Mouse (Mus musculus) naive thymus-derived CD4-positive, alpha-beta T cell, adult 2 months (primary cell): ENCODE results near the gene Runx1.

Source experiments
- DNase-seq: peaks from one replicate; pipeline ENCODE4 v3.0.0-alpha.2; 2011; ENCODE audit warnings: low read depth

Gene Runx1

DNA sequence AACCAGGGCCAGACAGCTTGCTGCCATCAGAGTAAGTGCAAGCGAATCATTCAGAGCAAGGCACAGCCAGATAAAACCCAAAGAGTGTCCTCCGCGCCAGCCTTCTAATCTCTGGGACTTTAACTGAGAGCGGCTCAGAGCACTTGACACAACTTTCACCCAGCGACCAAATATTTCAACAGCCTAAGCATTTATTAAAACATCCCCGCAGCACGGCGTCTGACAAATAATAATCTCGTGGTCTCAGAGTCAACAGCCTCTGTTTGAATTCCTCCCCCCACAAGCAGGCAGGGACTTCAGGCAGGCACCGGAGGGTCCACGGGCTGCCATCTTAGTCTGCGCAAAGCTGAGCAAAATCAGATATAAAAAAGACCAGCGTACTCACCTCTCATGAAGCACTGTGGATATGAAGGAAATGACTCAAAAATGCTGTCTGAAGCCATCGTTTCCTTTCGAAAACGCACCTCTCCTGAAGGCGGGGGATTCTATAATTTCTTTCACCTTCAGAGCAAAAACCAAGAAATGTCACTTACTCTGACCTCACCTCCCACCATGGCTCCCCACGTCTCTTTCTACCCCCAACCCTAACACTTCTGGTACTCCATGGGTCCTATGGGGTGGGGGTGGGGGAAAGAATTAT, 625 bp downstream of the Runx1 start:
- peak; percentile 83 for DNase-seq

DNA sequence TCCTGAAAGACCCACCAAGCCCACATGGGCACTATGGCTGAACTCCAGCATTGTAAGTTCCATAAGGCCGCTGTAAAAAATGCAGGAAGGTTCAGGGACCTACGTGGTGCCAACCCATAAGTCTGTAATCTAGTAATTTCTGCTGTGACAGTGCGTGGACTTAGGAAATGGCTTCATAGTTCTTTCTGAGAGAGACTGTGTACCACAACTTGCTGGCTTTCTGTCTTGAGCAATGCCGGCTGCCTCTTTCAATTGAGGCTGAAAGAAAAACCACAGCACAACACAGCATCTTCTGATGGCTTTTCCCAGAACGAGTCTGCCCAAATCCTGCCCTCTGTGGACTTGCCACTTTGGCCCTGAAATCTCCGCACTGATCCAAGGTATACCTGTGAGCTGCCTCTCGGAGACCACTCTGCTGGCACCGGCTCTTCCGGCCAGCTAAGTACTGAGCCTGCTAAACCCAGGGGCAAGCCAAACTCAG, 1.2 kb downstream of the Runx1 start:
- no peak for DNase-seq

DNA sequence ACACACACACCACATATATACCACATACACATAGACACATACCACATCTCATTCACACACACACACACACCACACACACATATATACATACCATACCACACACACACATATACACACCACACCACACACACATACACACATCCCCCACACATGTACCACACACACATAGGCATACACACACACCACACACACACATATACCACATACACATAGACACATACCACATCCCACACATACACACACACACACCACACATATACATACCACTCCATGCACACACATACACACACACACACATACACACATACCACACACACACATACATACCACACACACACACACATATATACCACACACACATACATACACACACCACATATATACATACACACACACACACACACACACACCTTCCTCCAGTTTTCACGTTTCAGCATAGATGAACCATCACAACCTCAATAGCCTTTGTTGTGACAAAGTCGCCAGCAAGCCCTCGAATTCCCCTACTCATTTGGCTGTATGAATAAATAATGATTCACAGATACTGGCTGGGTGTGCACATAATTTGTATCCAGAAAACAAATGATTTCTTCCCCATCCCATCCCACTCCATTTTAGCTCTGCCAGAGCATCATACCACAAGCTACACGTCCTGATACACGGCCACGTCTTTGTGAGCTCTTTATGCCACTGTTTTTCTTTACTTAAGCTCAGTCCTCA, 1.8 kb downstream of the Runx1 start:
- DNase-seq = peak; percentile 56

DNA sequence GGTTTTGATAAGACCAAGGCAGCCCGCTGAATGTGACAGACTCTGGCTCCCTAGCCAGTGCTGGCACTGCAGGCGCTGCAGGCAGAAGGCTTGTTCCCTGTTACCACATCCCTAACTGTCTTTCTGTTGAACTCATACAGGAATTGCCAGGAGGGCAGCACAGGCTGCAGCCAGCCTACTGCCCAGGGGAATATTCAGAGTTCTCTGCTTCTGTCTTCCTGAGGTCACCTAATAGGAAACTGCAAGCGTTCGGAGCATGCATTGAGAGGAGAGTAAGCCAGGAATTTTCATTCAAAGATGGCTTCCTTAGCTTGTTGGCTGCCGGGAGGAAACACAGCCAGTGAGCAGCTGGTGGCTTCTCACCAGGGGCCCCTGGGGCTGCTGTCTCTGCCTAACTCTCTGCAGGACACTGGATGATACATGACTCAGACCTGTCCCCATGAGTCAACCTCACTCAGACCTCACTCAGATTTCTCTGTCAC, 2.5 kb downstream of the Runx1 start:
- peak; percentile 40 for DNase-seq

DNA sequence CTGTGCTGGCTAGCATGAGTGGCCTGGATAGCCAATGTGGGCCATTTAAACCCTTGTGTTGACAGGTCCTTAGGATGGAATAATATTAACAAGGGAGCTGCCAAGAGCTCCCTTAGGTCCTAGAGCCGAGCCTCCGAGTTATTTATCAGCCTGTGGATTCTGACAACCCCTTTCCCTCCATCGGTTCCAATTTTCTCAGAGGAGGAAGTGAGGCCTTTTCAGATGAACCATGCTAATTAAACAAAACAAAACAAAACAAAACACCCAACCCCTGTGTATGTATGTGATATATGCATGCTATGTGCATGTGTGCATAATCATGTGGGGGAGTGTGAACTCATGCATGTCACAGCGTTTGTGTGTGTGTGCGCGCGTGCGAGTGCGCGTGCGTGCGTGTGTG, 3.3 kb downstream of the Runx1 start:
- no peak for DNase-seq

DNA sequence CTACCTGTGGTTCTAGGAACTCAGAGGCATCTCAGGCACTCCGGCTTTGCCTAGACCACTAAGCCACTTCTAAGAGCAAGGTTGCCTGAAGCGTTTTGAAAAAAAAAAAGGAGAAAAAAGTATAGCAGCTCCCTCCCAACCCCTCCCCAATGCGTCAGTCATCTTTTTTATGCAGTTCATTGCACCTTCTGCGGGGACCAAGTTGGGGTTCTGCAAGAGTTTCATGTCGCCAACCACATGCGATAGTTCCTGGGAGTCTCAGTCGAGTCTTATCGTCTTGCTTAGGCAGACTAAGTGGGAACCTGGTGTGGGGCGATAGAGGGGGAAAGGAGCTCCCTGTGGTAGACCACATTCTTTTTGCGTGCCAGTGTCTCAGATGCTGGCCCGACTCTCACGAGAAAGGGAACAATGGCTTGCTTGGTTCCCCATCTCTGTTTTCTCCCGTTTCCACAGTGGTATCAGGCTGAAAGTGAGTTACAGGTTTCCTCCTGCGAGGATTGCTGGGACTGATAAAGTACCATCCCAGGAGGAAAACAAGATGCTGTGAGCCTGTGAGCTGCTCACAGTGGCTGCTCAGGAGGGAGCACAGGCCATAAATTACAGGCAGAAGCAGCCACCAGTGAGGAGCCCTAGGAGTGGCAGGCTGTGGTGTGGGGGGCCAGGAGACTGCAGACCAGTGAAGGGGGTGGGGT, 3.9 kb downstream of the Runx1 start:
- DNase-seq = peak; percentile 90

DNA sequence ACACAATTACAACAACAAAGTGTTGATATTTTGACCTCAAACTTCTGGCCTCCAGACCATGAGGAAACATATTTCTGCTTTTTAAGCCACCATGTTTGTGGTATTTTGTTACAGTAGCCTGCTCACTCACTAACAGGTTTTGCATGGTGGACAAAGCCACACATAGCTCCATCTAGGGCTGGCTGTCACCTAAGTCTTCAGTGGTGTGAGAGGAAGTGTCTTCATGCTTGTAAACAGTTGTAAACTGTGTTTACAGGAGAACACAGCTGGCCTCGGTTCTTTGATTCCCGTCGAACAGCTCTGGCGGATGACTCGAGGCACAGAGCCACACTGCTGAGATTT, 4.4 kb downstream of the Runx1 start:
- no peak for DNase-seq

DNA sequence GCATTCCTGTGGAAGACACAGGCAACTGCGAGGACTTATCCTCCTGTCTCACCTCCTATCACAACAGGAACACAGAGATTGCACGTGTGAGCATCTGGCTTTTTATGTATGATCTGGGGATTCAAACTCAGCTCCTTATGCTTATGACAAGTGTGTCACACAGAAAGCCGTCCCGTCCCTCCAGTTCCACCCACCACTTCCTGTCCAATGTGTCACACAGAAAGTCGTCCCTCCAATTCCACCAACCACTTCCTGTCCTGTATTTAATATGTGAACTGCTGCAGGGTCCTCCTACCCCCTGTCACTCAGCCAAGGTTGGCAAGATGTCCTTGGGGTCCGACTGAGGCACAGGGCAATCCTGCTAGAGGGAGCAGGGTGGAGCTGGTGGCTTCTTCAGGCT, 5.5 kb downstream of the Runx1 start:
- DNase-seq = peak; percentile 60

DNA sequence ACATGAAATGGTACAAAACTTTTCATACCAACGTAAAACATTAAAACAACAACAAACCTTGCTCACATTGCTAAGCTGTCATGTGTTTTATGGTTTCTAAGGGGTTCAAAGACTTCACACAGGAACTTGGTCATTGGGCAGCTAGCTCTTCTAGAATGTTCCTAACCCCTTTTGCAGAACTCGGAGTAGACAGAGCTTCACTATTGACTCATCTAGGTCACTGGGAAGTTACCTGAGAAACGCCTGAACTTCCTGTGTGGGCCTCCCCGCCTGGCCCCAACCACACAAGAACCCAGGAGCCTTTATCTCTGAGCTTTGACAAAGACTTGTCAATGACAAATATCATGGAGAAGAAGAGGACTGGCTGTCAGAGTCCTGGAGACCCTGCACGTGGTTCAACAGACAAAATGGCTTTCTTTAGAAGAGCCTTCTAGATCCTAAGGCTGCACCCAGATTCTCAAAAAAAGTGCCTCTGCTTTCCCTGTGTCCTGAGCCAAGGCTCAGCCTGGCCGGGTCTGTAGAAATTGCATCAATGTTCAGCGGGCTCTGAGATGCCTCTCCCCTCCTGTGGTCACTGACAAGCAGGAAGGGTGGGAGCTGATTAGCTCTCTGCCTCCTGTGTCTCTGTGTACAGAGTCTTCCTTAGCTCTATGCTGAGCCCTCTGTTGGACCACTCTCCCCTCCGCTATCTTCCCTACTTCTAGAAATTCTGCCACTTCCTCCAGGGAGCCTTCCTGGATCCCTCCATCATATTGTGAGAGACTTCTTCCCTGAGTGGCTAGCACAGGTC, 7.3 kb downstream of the Runx1 start:
- DNase-seq = peak; percentile 87

DNA sequence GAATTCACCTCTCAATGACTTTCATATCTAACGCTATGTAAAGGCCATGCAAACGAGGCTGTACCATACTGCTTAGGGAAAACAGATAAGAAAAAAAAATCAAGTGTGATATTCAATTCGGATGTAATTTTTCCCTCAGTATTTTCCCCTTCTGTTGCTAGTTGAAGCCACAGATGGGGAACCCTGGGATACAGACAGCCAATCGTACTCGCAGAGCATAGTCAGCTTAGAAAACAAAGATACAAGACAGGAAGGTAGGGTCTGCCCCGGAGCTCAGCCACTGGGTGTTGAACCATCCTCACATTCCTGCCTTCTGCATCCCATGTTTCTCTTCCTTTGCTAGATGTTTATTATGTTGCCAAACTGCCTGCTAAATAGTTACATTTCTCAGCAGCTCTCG, 9.9 kb downstream of the Runx1 start:
- no peak for DNase-seq

DNA sequence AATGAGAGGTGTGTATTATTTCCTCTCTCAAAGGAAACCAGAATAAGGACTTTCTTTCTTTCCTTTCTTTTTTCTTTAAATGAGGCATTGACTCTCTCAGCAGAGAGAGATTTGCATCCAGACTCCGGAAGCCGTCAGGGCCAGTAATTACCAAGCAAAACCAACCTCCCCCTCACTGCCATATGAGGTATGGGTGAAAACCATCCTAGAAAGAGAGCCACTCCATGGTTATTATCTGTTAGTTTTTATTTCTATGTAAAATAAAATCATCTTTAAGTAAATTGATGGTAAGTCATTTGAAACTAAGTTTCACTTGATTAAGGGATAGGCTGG, 10.8 kb downstream of the Runx1 start:
- DNase-seq = no peak

DNA sequence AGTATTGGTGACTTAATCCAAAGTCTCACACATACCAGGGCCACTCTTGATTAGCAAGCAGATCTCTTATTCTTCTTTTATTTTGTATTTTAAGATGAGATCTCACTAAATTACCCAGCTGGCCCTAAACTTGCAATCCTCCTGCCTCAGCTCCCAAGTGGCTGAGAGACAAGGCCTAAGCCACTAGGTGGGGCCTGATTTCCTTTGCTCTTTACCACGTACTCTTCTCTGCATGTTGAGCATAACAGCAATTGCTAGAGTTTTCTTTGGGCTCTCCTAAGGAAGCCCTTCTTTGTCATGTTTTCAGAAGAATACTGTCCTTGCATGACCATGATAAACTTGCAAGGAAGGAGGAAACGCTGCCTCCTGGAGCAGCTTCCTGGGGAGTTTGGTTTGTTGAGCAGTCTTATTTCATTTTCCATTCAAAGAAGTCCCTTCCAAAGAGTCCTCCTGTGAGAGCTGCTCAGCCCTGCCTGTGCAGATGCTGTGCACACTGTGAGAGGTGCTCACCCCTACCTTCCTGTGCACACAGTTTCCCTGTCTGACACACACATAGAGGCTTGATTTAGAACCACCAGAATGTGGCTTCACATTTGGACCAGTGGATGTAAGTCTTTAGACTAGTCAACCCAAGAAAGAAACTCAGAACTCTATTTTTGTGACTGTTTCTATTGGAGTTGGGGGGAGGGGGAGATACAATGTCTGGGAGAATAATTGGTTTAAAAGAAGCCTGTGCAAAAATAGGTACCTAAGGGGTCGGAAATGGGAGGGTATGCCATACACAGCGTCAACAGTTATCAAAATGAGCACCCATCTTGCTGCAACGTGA, 11.4 kb downstream of the Runx1 start:
- DNase-seq = peak; percentile 66

DNA sequence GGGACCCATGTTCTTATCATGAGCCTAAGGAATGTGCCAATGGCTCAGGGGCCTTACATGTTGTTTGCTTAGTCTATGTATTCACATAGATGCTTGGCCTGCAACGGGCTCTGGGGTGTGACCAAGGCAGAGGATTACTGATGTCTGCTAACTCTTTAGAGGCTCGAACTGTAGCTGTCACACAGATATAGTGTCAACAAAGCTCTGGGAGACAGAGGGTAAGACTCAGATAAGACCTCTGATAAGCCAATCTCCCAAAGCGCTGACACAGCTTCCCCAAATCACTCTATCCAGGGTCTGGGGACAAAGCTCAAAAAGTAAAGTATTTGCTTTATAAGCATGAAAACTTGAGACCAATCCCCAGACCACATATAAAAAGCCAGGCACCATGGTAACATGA, 13.5 kb downstream of the Runx1 start:
- DNase-seq = no peak

DNA sequence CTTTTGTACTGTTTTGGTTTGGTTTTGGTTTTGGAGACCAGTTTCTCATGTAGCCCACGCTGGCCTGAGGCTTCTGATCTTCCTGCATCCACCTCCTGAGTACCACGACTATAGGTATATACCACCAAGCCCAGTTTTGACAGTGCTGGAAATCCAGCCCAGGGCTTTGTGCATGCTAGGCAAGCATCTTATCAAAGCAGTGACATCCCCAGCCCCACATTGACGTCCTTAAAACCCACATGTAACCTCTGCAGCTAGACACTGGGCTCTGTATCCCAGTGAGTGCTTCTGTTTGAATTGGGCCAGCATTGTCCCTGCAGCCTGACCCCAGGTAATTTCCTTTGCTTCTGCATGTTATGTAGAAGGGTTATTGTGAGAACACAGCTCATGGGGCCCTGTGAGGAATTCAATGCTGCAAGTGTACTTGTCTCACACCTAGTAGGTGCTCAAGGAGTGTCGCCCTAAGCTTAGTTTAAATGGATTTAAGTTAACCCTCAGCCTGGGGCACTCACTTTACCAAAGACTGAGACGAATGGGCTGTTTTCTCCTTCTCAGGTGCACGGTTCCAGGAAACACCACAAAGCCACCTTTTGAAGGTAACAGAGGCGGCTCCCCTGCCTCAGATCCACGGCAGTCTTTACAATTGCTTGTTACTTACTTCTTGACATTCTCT, 15.2 kb downstream of the Runx1 start:
- DNase-seq = peak; percentile 60

DNA sequence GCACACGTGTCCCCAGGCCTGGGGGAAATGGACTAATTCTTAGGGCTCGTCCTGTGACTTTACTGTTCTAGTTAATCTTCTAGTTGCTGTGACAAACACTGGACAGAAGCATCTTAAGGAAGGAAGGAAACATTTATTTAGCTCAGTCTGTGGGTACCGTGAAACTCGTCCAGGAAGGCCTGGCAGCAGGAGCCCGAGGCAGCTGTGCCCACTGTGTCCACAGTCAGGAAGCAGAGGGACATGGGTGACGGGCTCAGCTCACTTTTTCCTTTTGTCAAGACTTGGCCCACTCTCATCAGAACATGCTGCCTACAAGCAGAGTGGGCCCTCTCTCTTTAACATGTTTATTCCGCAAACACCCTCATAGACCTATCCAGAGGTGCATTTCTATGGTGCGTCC, 18.2 kb downstream of the Runx1 start:
- DNase-seq = no peak

DNA sequence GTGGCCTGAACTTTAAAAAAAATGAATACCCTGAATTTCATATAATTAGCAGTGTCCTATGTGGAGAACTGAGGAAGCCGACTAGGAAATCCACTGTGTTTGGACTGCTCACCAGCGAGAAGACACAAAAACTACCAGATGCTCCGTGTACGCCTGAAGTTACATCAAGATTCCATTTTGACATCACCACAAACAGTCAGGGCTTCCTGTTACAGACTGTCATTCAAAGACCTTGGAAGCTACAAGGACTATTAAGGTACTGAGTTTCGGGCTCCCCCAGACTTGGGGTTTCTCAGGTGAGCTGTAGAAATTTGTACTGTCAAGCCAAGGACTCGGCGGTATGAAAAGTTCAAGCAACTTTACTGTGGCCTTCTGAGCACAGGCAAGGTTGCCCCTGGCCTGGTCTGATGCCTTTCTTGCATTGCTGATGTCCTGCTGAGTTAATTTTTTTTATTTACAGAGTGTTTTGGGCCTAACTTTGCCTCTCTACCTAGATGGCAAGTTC, 22.8 kb downstream of the Runx1 start:
- DNase-seq = peak; percentile 72

DNA sequence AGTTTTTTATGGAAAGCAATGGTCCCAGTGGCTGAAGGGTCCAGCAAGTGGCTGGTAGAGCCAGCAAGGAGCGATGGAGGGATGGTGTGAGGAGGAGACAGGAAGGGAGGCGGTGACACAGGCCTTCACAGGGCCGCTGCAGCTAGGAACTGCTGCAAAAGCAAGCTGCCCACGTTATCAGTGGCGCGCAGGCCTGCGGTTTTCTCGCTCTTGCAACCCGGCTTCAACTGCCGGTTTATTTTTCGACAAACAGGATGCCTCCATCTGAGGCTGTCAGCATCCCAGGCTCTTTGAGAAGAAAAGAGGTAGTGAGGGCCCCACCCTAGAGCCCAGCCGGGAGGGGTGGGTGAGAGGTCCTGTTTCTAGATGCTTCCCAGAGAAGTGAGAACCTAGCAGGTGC, 24.4 kb downstream of the Runx1 start:
- peak; percentile 91 for DNase-seq

DNA sequence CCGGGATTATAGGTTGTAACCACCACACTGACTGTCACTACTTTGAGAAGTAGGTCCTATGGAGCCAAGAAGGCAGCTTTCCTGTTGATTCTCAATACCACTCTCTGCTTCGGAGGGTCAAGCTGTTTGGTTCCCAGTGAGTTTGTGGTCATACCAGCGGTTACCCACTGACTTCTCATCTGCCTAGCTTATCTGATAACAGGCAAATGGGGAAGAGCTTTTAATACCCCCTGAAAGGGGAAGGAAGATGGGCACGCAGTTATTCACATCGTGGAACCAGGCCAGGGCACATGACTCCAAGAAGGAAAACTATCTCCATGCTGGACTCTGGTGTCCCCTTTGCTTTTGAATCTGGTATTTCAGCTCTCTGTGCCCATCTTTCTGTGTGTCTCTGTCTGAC, 25.1 kb downstream of the Runx1 start:
- no peak for DNase-seq

DNA sequence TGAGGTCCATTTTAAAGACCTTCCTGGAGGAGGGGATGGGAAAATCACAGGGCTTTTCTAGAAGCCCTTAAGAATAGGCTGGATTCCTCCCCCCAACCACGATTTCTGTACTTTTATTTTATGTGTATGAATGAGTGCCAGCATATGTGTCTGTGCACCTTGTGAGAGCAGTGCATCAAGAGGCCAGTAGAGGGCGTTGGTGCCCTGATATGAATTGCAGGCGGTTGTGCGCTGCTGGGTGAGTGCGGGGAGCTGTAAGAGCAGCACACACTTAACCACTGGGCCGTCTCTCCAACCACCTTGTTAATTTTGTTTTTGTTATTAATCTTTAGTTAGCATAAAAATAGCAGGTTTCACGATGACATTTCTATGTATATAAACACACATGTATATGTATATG, 26.0 kb downstream of the Runx1 start:
- no peak for DNase-seq

DNA sequence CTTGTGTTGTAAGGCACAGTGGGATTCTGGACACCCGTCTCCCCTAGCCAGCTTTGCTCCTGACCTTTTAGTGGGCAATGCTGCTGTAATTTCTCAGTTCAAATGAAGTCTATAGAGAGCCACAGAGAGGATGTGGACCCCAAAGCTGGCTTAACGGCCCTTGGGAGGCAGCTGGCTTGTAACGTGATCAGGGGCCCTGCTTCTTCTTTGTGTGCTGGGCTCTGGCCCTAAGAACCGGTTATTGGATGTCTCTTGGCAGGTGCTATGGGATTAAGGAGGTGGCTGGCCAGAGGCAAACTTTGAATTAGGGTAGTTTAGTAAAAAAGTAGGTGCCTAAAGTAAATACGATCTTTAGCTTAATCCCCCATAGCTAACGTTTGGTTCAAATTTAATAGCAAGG, 31.8 kb downstream of the Runx1 start:
- DNase-seq = no peak

DNA sequence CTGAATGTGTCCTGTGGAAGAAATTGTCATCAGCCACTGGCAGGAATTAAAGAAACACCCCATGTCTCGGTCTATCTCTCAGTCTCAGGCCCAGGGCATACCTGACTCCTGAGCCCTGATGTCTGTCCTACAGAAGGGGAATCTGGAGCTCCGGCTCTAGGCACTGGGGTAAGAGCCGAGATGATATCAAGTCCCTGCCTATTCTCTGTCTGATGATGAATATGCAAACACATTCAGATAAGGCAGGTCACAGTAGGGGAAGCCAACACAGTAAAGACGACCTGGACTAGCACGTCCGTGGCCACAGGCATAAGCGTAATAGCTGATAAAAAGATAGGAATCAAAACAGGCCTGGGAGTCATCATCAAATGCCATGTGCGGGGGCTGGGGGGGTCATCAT, 32.2 kb downstream of the Runx1 start:
- DNase-seq = no peak
